Mouse (Mus musculus) CD4-positive, CD25-positive, alpha-beta regulatory T cell, adult 2 months (primary cell): ENCODE measurements around the gene Klhl33.

Source experiments
- DNase-seq: peaks from one replicate; pipeline ENCODE4 v3.0.0-alpha.2; 2012; ENCODE audit warnings: low read depth, low spot score

The Klhl33 gene

DNA sequence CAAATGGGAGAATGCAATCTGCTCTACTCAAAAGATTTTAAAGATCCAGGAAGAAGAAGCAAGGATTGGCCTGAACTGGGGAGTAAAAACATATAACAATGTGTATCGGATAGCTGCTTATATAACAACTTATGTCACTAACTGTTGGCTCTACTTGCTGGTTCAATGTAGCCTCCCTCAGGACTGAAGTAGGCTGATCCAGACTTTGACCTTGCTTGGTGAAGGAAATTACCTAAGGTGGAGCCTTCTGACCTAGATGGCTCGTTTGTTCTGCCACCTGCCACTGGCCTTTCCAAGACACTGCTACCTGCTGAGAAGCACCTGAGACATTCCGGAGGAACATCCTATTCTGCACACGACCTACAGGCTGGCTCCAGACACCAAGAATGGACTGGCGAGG is 41.5 kb downstream of the Klhl33 start:
- no peak for DNase-seq
